Mouse (Mus musculus): Measurements from ENCODE around the gene Car5b.

The Car5b gene

DNA sequence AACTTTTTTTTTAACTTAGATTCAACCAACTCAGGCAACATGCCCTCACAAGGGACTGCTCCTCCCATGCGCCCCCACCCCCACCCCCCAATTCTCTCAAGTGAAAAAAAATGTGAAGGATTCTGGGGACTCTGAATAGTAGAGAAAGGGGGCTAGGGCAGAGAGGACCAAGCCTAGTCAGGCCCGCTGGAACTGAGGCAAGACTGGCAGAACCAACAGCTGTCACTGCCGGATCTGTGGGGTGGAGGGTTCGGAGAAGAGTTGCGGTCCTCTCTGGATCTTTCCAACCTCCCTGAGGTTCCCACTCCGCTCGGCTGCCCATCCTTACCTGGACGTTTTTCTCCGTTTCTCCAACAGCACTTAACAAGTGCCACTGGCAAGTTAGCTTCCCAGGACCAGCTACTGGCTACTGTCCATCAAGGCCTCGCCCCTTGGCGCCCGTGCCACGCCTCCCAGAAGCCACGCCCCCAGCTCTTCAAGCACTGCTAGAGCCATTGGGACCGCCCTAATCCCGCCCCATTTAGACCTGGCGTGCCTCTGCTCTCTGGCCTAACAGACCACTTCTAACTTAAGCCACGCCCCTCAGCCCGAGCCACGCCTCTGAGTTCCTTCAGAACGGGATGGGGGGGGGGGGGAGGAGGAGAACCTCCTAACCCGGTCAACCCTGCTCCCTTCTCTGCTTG is at the start of gene Car5b:
TSS of gene Car5b (minus strand) at position 391 of the 683 bp plus-strand sequence.
- TF ChIP-seq GATA4 (IDR thresholded peaks at IDR 0.05; ENCODE audit: insufficient replicate concordance, low read length) = no peak

DNA sequence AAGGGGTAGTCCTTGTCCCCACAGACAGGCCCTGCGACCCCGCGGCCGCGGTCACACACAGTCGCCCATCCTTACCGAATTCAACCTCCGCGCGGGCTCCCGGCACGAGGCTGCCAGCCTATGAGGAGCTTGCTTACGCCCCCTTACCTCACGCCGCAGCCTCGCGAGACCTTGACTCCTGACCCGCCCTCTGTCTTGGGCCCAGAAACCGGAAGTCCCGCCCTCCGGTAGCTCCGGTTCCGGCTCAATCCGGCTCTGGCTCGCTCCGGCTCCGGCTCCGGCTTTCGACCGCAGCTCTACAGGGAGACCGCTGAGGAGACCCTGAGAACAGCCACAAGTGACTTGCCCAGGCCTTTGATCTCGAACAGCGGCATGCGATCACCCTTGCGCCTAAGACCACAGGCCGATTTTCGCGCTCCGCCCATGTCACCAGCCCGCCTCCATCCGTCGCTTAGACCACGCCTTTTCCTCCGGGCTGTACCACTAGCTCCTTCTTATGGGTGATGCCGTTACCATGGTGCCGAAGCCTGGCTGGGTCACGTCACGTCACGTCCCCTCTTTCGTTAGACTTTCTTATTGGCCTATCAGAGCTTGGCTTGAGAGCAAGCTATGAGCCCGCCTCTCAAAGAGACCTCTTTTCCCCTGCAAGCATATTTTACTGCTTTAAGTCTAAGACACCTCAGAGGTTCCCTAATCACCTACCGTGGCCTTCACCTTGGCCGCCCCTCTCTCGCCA is 48.4 kb upstream of the Car5b start, which contains the start of gene Siah1b:
TSS of gene Siah1b (minus strand) at position 454 of the 736 bp plus-strand sequence.
- TF ChIP-seq GATA4 (IDR thresholded peaks at IDR 0.05; ENCODE audit: insufficient replicate concordance, low read length) = no peak; the same call in 1 of the 2 replicates

DNA sequence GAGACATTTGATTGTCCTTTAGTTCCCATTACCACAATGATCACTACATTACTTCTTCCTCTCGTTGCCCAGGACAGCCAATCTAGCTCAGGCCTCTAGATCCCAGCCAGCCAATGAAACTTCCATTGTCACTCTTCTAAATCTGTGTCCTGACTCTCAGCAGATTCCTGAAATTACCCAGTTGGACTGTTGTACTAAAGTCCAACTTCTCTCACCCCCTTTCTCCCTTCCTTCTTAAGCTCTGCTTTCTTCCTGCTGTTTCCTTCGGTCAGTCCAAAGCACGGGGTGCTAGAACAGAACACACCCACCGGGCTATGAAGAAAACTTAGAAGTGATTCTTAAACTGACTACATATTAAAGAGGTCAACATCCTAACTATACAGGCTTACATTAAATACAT is 41.2 kb upstream of the Car5b start:
- no peak for TF ChIP-seq GATA4 (IDR thresholded peaks at IDR 0.05; ENCODE audit: insufficient replicate concordance, low read length)

GRCm38 (mm10) chrX:164066185-164066584 is 38.4 kb upstream of the Car5b start:
- TF ChIP-seq GATA4 (IDR thresholded peaks at IDR 0.05; ENCODE audit: insufficient replicate concordance, low read length) = no peak

DNA sequence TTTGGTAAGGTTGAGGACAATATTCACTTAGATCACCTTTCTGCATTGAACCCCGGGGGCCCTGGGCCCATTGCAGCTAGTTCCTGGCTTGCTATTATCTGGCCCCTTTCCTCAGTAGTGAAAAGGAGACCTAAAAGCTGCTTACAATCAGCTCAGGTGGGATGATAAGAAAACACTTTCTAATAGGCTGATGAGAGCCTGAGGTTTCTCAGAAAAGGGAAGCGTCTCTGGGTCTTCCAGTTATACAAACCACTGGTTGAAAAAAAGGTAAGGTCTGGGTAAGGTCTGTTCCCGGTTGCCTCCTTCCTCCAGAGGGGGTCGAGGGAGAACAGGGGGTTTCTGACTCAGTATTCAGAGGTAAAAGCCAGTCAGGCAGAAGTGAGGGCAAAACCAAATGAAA is 31.3 kb upstream of the Car5b start:
- no peak for TF ChIP-seq GATA4 (IDR thresholded peaks at IDR 0.05; ENCODE audit: insufficient replicate concordance, low read length)

GRCm38 (mm10) chrX:164058523-164058922 is 30.7 kb upstream of the Car5b start:
- TF ChIP-seq GATA4 (IDR thresholded peaks at IDR 0.05; ENCODE audit: insufficient replicate concordance, low read length) = no peak

- no peak for TF ChIP-seq GATA4 (IDR thresholded peaks at IDR 0.05; ENCODE audit: insufficient replicate concordance, low read length)
Observed at GRCm38 (mm10) chrX:164055726-164056125, 27.9 kb upstream of the Car5b start.

DNA sequence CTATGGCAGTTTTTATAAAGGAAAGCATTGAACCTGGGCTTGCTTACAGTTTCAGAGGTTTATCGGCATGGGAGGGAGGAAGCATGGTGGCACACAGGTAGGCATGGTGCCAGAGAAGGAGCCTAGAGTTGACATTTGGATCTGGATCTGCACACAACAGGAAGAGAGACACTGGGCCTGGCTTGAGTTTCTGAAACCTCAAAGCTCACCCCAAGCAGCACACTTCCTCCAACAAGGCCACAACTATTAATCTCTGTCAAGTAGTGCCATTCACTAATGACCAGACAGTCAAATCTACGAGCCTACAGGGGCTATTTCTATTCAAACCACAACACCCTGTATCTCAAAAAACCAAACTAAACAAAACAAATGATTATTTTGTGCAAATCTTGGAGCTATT is 18.9 kb upstream of the Car5b start:
- no peak for TF ChIP-seq GATA4 (IDR thresholded peaks at IDR 0.05; ENCODE audit: insufficient replicate concordance, low read length)

DNA sequence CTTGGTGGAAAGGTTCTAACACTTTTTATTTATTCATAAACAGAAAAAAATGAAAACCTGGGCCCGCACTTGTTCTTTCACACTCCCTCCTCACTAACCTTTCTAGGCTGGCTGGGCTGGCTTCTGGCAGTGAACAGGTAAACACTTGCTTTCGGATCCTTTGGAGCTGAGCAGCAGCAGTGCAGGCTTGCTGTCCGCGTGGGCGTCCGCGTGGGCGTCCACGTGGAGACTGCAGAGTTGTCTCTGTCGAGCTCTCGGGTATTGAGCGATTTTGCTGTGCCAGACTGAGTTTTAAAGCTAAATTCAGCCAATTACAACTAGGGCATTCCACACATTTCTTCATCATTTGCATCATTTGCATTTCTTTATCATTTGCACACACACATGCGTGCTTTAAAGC is 14.3 kb upstream of the Car5b start:
- TF ChIP-seq GATA4 (IDR thresholded peaks at IDR 0.05; ENCODE audit: insufficient replicate concordance, low read length) = no peak

DNA sequence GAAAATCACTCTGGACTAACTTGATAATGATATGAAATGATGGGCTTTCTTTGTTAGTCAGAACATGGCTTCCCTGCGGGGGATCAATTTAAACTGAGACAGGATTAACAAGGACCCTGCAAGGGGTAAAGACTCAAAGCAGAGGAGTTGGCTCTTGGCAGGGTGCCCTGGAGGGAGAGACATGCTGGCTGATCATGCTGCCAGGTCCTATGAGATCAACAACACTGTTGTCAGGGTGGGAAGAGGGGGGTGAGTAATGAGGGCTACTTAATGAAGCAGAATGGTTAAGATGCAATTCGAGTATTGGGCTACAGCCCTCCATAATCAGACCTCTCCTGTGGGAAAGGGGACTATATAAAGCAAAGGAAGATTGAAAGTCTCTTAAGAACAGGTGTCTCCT is 11.1 kb upstream of the Car5b start:
- no peak for TF ChIP-seq GATA4 (IDR thresholded peaks at IDR 0.05; ENCODE audit: insufficient replicate concordance, low read length)

DNA sequence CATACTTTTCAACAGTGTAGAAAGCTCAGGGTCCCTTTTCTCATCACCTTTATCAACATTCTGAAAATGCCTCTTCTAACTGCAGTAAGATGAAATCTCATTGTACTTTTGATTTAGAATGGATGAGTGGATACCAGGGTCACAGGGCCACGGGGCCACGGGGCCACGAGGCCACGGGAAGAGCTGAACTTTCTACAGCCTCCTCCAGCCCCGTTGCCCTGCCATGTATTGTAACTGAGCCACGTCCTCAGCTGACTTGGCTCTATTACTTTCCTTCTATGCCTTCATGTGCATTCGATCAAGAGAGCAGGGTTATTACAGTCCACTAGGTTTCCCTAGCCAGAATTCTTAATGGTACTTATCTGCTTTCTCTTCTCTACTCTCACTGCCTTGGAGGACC is 8.1 kb upstream of the Car5b start:
- no peak for TF ChIP-seq GATA4 (IDR thresholded peaks at IDR 0.05; ENCODE audit: insufficient replicate concordance, low read length)

GRCm38 (mm10) chrX:164035401-164035800 is 7.6 kb upstream of the Car5b start:
- no peak for TF ChIP-seq GATA4 (IDR thresholded peaks at IDR 0.05; ENCODE audit: insufficient replicate concordance, low read length)

DNA sequence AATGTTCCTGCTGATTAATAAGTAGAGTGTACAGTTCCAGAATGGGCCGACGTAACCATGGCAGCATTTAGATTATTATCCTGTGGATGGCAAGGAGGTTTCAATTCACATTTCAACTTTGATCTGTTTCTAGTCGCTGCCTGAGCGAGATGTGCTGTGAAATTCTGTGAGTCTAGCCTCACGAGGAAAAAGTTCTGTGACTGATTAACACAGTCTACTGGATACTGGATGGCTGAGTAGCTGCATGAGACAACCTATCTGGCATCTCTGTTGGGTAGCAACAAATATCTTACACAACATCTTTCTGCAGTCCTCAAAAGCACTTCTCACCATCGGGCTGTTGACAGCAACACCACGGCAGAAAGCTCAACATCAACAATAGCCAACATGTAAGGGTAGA is 4.7 kb upstream of the Car5b start:
- no peak for TF ChIP-seq GATA4 (IDR thresholded peaks at IDR 0.05; ENCODE audit: insufficient replicate concordance, low read length)

DNA sequence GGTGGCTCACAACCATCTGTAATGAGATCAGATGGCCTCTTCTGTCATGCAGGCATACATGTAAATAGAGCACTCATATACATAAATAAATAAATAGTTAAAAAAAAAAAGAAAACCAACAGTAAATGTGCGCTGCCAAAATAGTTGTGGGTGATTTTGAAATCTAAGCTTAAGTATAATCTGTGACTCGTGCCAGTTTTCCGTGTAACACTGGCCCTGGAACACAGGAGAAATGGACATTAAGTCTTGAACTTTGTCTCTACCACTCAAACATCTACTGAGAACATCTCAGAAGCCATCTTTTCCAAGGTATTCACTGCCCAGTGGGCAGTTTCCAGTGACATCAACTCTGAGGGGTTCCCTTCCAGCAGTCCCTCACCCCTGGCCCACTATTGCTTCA is 12.2 kb downstream of the Car5b start:
- TF ChIP-seq GATA4 (IDR thresholded peaks at IDR 0.05; ENCODE audit: insufficient replicate concordance, low read length) = no peak

- no peak for TF ChIP-seq GATA4 (IDR thresholded peaks at IDR 0.05; ENCODE audit: insufficient replicate concordance, low read length)
Observed at GRCm38 (mm10) chrX:164014956-164015355, 12.8 kb downstream of the Car5b start.

- TF ChIP-seq GATA4 (IDR thresholded peaks at IDR 0.05; ENCODE audit: insufficient replicate concordance, low read length) = no peak
Observed at GRCm38 (mm10) chrX:164013318-164013717, 14.5 kb downstream of the Car5b start.
